Mouse (Mus musculus): ENCODE measurements around the gene Fam173a. TPM values are rescaled to one million over a fixed set of nuclear protein-coding genes. Genes with fewer than 3 reads are reported as not detected.
A peak's percentile ranks its signal among the peaks of the same experiment; 100 is the strongest.

The Fam173a gene
- total and polyA plus RNA-seq, 3 experiments = 20.5 to 50.5 (median 24.1) TPM

GRCm38 (mm10) chr17:25783861-25784574 is 8.7 kb downstream of the Fam173a start:
- DNase-seq (ENCODE audit: low spot score) (no peak), ATAC-seq (ENCODE audit: extremely low read depth, insufficient number of reproducible peaks, low FRiP score, poor library complexity, severe bottlenecking) (no peak)
- H3K4me3 ChIP-seq (ENCODE audit: low read depth, low read length) = peak overlapping the region; percentile 79; the same call in 1 of the 2 replicates
- H3K4me1 ChIP-seq (ENCODE audit: insufficient read depth, low read depth, low read length) = peaks cover 37% of the 10 kb centered on the region
- TF ChIP-seq GATA1 (IDR thresholded peaks at IDR 0.05; ENCODE audit: borderline replicate concordance, low read length) (no peak), GATA2 (IDR thresholded peaks at IDR 0.05; ENCODE audit: borderline replicate concordance, low read depth, low read length) (no peak), POLR2AphosphoS5 (IDR thresholded peaks at IDR 0.05; ENCODE audit: insufficient replicate concordance, low read depth, low read length) (no peak; the same call in 1 of the 2 replicates)
- H3K9me3 ChIP-seq (replicated peaks) = no peaks in the 10 kb centered on the region
- H3K27me3 ChIP-seq (ENCODE audit: insufficient read depth, low read length) = no peaks in the 10 kb centered on the region
- peaks cover 85% of the 10 kb centered on the region for H3K36me3 ChIP-seq (replicated peaks)

GRCm38 (mm10) chr17:25783086-25783485 is 9.6 kb downstream of the Fam173a start:
- ATAC-seq (ENCODE audit: extremely low read depth, insufficient number of reproducible peaks, low FRiP score, poor library complexity, severe bottlenecking) (no peak), DNase-seq (ENCODE audit: low spot score) (no peak)
- H3K4me3 ChIP-seq (ENCODE audit: low read depth, low read length) = no peak overlapping the region
- H3K9me3 ChIP-seq (replicated peaks) = no peaks in the 10 kb centered on the region
- H3K27me3 ChIP-seq (ENCODE audit: insufficient read depth, low read length) = no peaks in the 10 kb centered on the region
- no peak for TF ChIP-seq TAL1 (conservative IDR thresholded peaks at IDR 0.05; ENCODE audit: low read depth, low read length)
- TF ChIP-seq GATA1 (IDR thresholded peaks at IDR 0.05; ENCODE audit: borderline replicate concordance, low read length) = no peak
- no peak for TF ChIP-seq GATA2 (IDR thresholded peaks at IDR 0.05; ENCODE audit: borderline replicate concordance, low read depth, low read length)
- TF ChIP-seq POLR2AphosphoS5 (IDR thresholded peaks at IDR 0.05; ENCODE audit: insufficient replicate concordance, low read depth, low read length) = no peak
- no peak for TF ChIP-seq CTCF (IDR thresholded peaks at IDR 0.05; ENCODE audit: low read depth, low read length)
- peaks cover 85% of the 10 kb centered on the region for H3K36me3 ChIP-seq (replicated peaks)
- H3K4me1 ChIP-seq (ENCODE audit: insufficient read depth, low read depth, low read length) = peaks cover 33% of the 10 kb centered on the region

GRCm38 (mm10) chr17:25781339-25781738 is 11.4 kb downstream of the Fam173a start:
- H3K36me3 ChIP-seq (replicated peaks) = peaks cover 85% of the 10 kb centered on the region

GRCm38 (mm10) chr17:25777948-25778347 is 14.8 kb downstream of the Fam173a start:
- ATAC-seq (ENCODE audit: extremely low read depth, insufficient number of reproducible peaks, low FRiP score, poor library complexity, severe bottlenecking) = no peak
- Histone ChIP-seq H3K4me1 (ENCODE audit: insufficient read depth, low read depth, low read length) (peaks cover 25% of the 10 kb centered on the region), H3K4me3 (ENCODE audit: low read depth, low read length) (no peak overlapping the region), H3K36me3 (replicated peaks) (peaks cover 83% of the 10 kb centered on the region), H3K9me3 (replicated peaks) (no peaks in the 10 kb centered on the region), H3K27me3 (ENCODE audit: insufficient read depth, low read length) (no peaks in the 10 kb centered on the region)
- TF ChIP-seq GATA2 (IDR thresholded peaks at IDR 0.05; ENCODE audit: borderline replicate concordance, low read depth, low read length) (no peak), GATA1 (IDR thresholded peaks at IDR 0.05; ENCODE audit: borderline replicate concordance, low read length) (no peak), POLR2AphosphoS5 (IDR thresholded peaks at IDR 0.05; ENCODE audit: insufficient replicate concordance, low read depth, low read length) (no peak), CTCF (IDR thresholded peaks at IDR 0.05; ENCODE audit: low read depth, low read length) (no peak), TAL1 (conservative IDR thresholded peaks at IDR 0.05; ENCODE audit: low read depth, low read length) (no peak)
- DNase-seq (ENCODE audit: low spot score) = no peak

More at GRCm38 (mm10) chr17:25781339-25781738, 11.4 kb downstream of the Fam173a start:
- Histone ChIP-seq H3K9me3 (replicated peaks) (no peaks in the 10 kb centered on the region), H3K4me1 (ENCODE audit: insufficient read depth, low read depth, low read length) (peaks cover 29% of the 10 kb centered on the region), H3K4me3 (ENCODE audit: low read depth, low read length) (no peak overlapping the region), H3K27me3 (ENCODE audit: insufficient read depth, low read length) (no peaks in the 10 kb centered on the region)
- ATAC-seq (ENCODE audit: extremely low read depth, insufficient number of reproducible peaks, low FRiP score, poor library complexity, severe bottlenecking) (no peak), DNase-seq (ENCODE audit: low spot score) (no peak)
- TF ChIP-seq GATA2 (IDR thresholded peaks at IDR 0.05; ENCODE audit: borderline replicate concordance, low read depth, low read length) (no peak), TAL1 (conservative IDR thresholded peaks at IDR 0.05; ENCODE audit: low read depth, low read length) (no peak), CTCF (IDR thresholded peaks at IDR 0.05; ENCODE audit: low read depth, low read length) (no peak), GATA1 (IDR thresholded peaks at IDR 0.05; ENCODE audit: borderline replicate concordance, low read length) (no peak), POLR2AphosphoS5 (IDR thresholded peaks at IDR 0.05; ENCODE audit: insufficient replicate concordance, low read depth, low read length) (no peak)

GRCm38 (mm10) chr17:25775318-25776062 is 17.2 kb downstream of the Fam173a start:
- DNase-seq (ENCODE audit: low spot score) (no peak), ATAC-seq (ENCODE audit: extremely low read depth, insufficient number of reproducible peaks, low FRiP score, poor library complexity, severe bottlenecking) (no peak)
- Histone ChIP-seq H3K9me3 (replicated peaks) (no peaks in the 10 kb centered on the region), H3K4me1 (ENCODE audit: insufficient read depth, low read depth, low read length) (peaks cover 25% of the 10 kb centered on the region), H3K36me3 (replicated peaks) (peaks cover 58% of the 10 kb centered on the region), H3K4me3 (ENCODE audit: low read depth, low read length) (peak overlapping the region; percentile 33; the same call in 1 of the 2 replicates), H3K27me3 (ENCODE audit: insufficient read depth, low read length) (peaks cover 2% of the 10 kb centered on the region)
- TF ChIP-seq TAL1 (conservative IDR thresholded peaks at IDR 0.05; ENCODE audit: low read depth, low read length) (no peak), CTCF (IDR thresholded peaks at IDR 0.05; ENCODE audit: low read depth, low read length) (no peak), GATA1 (IDR thresholded peaks at IDR 0.05; ENCODE audit: borderline replicate concordance, low read length) (no peak), GATA2 (IDR thresholded peaks at IDR 0.05; ENCODE audit: borderline replicate concordance, low read depth, low read length) (no peak), POLR2AphosphoS5 (IDR thresholded peaks at IDR 0.05; ENCODE audit: insufficient replicate concordance, low read depth, low read length) (no peak)

- Histone ChIP-seq H3K27me3 (ENCODE audit: insufficient read depth, low read length) (peaks cover 12% of the 10 kb centered on the region), H3K9me3 (replicated peaks) (no peaks in the 10 kb centered on the region), H3K4me1 (ENCODE audit: insufficient read depth, low read depth, low read length) (peaks cover 25% of the 10 kb centered on the region), H3K4me3 (ENCODE audit: low read depth, low read length) (peak within 1 kb of the TSS; percentile 89), H3K36me3 (replicated peaks) (peaks cover 40% of the 10 kb centered on the region)
- DNase-seq (ENCODE audit: low spot score) (peak; percentile 67), ATAC-seq (ENCODE audit: extremely low read depth, insufficient number of reproducible peaks, low FRiP score, poor library complexity, severe bottlenecking) (peak; percentile 63)
- TF ChIP-seq CTCF (IDR thresholded peaks at IDR 0.05; ENCODE audit: low read depth, low read length) (peak; percentile 84), POLR2AphosphoS5 (IDR thresholded peaks at IDR 0.05; ENCODE audit: insufficient replicate concordance, low read depth, low read length) (no peak), GATA1 (IDR thresholded peaks at IDR 0.05; ENCODE audit: borderline replicate concordance, low read length) (no peak), GATA2 (IDR thresholded peaks at IDR 0.05; ENCODE audit: borderline replicate concordance, low read depth, low read length) (no peak), TAL1 (conservative IDR thresholded peaks at IDR 0.05; ENCODE audit: low read depth, low read length) (no peak)
These were observed 19.1 kb downstream of the Fam173a start, which contains the start of gene Narfl for GRCm38 (mm10) chr17:25773549-25774120. Gene Narfl (plus strand): TSS chr17:25773776.

All from G1E (cell line).